Mouse (Mus musculus): ENCODE data around the gene Bmi1. TPM values are rescaled to one million over a fixed set of nuclear protein-coding genes. Genes with fewer than 3 reads are reported as not detected.
A peak's percentile ranks its signal among the peaks of the same experiment; 100 is the strongest.

Gene Bmi1
- polyA plus RNA-seq, 1 experiment: 3.1 TPM

DNA sequence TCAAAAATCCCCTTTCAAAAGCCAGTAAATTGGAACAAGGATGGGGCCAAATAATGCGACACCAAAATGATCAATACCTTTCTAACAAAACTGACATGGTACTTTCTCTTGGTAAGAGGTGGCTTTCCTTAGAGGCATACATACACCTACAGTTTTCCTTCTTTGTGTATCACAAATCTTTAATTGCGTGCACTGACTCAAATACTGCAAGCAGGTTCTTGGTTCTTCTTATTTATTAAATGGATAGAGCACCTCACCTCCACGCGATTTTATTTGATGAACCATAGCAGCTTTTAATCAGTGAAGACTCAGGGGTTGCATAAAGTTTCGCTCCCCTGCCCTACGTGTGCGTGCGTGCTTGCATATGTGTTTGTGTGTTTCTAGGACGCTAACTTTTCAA lies 13.9 kb downstream of the Bmi1 start:
- TF ChIP-seq CTCF (IDR thresholded peaks at IDR 0.05; ENCODE audit: extremely low read depth, insufficient read length, insufficient replicate concordance, low read depth, low read length) (no peak), POLR2A (IDR thresholded peaks at IDR 0.05; ENCODE audit: low read depth, low read length) (no peak)
- Histone ChIP-seq H3K36me3 (ENCODE audit: control insufficient read depth, insufficient read depth, low read length) (no peaks in the 10 kb centered on the region), H3K27me3 (ENCODE audit: control insufficient read depth, insufficient read depth, low read length) (peaks cover 56% of the 10 kb centered on the region), H3K27ac (ENCODE audit: insufficient read depth, low read depth, low read length) (no peak overlapping the region), H3K4me3 (ENCODE audit: low read depth, low read length) (0 out of 2 replicates have a peak overlapping the region, but pooled peaks have one; percentile 62), H3K4me1 (ENCODE audit: control insufficient read depth, insufficient read depth, insufficient read length, low read length) (peaks cover 20% of the 10 kb centered on the region)
- 8% methylated on average over 9 of the region's 9 CpGs for WGBS

DNA sequence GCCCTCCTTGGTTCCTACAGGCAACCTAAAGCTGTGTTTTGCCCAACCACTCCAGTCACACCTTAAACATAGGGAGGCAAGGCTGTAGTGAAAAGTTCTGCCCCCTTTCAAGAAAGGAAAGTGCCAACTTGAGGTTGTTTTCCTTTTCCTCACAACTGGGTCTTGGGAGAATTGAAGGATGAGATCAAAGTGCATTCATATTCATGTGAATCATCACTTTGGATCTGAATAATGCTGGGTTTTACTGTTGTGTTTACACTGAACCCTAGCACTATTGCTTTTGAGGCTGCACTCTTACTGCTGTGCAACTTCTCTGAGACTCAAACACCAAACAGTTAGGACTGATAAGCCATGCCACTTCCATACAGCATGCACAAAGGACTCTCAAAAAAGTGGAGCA lies 15.2 kb downstream of the Bmi1 start:
- TF ChIP-seq POLR2A (IDR thresholded peaks at IDR 0.05; ENCODE audit: low read depth, low read length): no peak
- no peak for TF ChIP-seq CTCF (IDR thresholded peaks at IDR 0.05; ENCODE audit: extremely low read depth, insufficient read length, insufficient replicate concordance, low read depth, low read length)
- Histone ChIP-seq H3K36me3 (ENCODE audit: control insufficient read depth, insufficient read depth, low read length) (no peaks in the 10 kb centered on the region), H3K27me3 (ENCODE audit: control insufficient read depth, insufficient read depth, low read length) (peaks cover 61% of the 10 kb centered on the region)

DNA sequence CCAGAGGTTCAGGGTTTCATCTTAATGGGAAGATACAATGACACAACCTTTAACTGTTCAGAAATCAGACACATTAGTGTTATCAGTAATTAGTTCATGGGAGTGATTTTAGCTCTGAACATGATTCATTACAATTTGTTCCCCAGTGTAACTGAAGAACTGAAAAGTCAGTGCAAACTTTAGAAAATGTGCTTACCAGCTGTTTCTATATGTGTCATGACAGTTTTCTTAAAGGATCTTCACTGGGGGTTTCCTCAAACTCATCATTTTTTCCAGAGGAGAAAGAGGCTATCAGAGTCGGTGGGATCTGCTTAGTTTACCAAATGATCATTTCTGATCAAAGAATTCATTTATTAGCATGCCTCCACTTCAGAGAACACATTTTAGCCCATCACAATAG lies 15.7 kb downstream of the Bmi1 start:
- Histone ChIP-seq H3K27me3 (ENCODE audit: control insufficient read depth, insufficient read depth, low read length) (peaks cover 59% of the 10 kb centered on the region), H3K4me1 (ENCODE audit: control insufficient read depth, insufficient read depth, insufficient read length, low read length) (peaks cover 20% of the 10 kb centered on the region), H3K4me3 (ENCODE audit: low read depth, low read length) (no peak overlapping the region), H3K27ac (ENCODE audit: insufficient read depth, low read depth, low read length) (no peak overlapping the region), H3K36me3 (ENCODE audit: control insufficient read depth, insufficient read depth, low read length) (no peaks in the 10 kb centered on the region)
- 12% methylated on average over 1 of the region's 1 CpGs for WGBS
- TF ChIP-seq POLR2A (IDR thresholded peaks at IDR 0.05; ENCODE audit: low read depth, low read length): no peak
- no peak for TF ChIP-seq CTCF (IDR thresholded peaks at IDR 0.05; ENCODE audit: extremely low read depth, insufficient read length, insufficient replicate concordance, low read depth, low read length)

More for the DNA sequence above, 15.2 kb downstream of the Bmi1 start:
- Histone ChIP-seq H3K4me3 (ENCODE audit: low read depth, low read length) (no peak overlapping the region), H3K4me1 (ENCODE audit: control insufficient read depth, insufficient read depth, insufficient read length, low read length) (peaks cover 20% of the 10 kb centered on the region), H3K27ac (ENCODE audit: insufficient read depth, low read depth, low read length) (no peak overlapping the region)

DNA sequence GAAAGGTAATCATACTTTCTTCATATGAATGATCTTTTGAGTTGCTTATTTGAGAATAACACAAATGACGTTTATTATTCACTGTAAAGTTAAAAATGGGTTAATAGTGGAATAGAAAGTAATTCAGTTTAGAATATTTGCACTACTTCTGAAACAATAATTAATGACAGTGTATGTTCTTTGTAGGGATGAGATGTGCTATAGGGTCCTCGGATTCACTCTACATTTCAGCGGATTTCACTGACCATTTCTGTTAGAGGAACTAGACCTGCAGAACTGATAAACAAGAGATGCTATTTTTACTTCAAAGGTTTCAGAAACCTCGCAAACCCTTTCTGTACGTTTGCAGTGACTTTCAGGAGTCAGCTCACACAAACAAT lies 16.7 kb downstream of the Bmi1 start:
- no peak overlapping the region for H3K4me3 ChIP-seq (ENCODE audit: low read depth, low read length)
- no peak overlapping the region for H3K27ac ChIP-seq (ENCODE audit: insufficient read depth, low read depth, low read length)

DNA sequence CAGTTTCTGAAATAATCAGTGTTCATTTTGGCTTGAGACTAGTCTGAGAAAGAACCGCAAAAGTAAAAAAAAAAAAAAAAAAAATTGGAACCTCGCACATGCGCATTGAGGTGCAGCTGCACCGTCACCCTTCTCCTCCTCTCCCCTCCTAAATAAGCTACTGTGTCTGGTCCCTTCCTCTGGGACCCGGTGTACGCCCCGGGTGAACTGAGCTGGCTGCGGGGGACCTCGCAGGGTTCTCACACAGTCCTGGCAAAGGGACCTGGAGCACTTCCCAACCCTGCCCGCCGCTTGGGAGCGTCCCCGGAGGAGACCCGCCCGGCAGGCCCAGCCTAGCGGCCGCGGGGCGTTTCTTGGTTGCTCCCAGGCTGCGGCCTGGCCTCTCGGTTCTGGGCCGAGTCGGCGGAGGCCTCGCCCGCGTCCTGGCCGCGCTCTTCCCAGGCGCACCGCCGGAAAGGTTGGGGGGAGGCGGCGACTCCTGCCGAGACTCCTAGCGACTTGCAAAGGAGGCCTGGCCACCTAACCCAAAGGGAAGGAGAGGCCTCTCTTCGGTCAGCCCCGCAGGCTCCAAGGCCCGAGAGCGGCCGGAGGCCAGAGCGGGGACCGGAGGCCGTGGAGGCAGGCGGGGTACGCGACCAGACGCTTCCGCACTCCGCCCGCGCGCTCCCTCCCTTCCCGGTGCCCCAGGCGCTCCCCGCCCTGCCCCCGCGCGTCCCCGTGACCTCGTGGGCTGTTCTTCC lies 17.2 kb downstream of the Bmi1 start, which contains the start of gene Spag6:
TSS of gene Spag6 (plus strand) at position 162 of the 740 bp plus-strand sequence.
- WGBS: under 1% methylated on average over 61 of the region's 61 CpGs
- Histone ChIP-seq H3K27ac (ENCODE audit: insufficient read depth, low read depth, low read length) (peak within 1 kb of the TSS; percentile 80), H3K27me3 (ENCODE audit: control insufficient read depth, insufficient read depth, low read length) (peaks cover 60% of the 10 kb centered on the region)

More for the DNA sequence above, 16.7 kb downstream of the Bmi1 start:
- Histone ChIP-seq H3K36me3 (ENCODE audit: control insufficient read depth, insufficient read depth, low read length) (no peaks in the 10 kb centered on the region), H3K4me1 (ENCODE audit: control insufficient read depth, insufficient read depth, insufficient read length, low read length) (peaks cover 22% of the 10 kb centered on the region), H3K27me3 (ENCODE audit: control insufficient read depth, insufficient read depth, low read length) (peaks cover 60% of the 10 kb centered on the region)
- 2% methylated on average over 5 of the region's 5 CpGs for WGBS
- TF ChIP-seq CTCF (IDR thresholded peaks at IDR 0.05; ENCODE audit: extremely low read depth, insufficient read length, insufficient replicate concordance, low read depth, low read length): no peak
- TF ChIP-seq POLR2A (IDR thresholded peaks at IDR 0.05; ENCODE audit: low read depth, low read length): no peak

DNA sequence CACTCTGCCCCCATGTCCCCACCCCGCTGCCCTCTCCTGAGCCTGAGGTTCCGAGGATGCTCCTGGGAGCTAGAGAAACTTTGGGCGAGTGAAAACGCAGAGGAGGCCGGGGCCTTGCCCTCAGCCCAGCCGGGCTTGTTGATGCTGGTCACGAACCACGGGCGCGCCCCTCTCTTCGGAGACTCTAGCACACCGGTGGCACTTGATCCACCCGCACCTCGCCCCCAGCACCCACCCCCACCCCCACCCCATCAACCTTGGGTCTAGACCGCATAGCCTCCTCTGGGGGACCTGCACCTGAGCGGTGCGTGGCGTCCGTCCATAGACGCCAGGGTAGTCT lies 17.8 kb downstream of the Bmi1 start:
- H3K27ac ChIP-seq (ENCODE audit: insufficient read depth, low read depth, low read length): no peak overlapping the region
- WGBS: 2% methylated on average over 20 of the region's 20 CpGs
- TF ChIP-seq POLR2A (IDR thresholded peaks at IDR 0.05; ENCODE audit: low read depth, low read length) (no peak), CTCF (IDR thresholded peaks at IDR 0.05; ENCODE audit: extremely low read depth, insufficient read length, insufficient replicate concordance, low read depth, low read length) (no peak)
- no peaks in the 10 kb centered on the region for H3K36me3 ChIP-seq (ENCODE audit: control insufficient read depth, insufficient read depth, low read length)
- H3K27me3 ChIP-seq (ENCODE audit: control insufficient read depth, insufficient read depth, low read length): peaks cover 60% of the 10 kb centered on the region
- H3K4me3 ChIP-seq (ENCODE audit: low read depth, low read length): peak overlapping the region; percentile 90
- peaks cover 17% of the 10 kb centered on the region for H3K4me1 ChIP-seq (ENCODE audit: control insufficient read depth, insufficient read depth, insufficient read length, low read length)

More for the DNA sequence above, 17.2 kb downstream of the Bmi1 start, which contains the start of gene Spag6:
- Histone ChIP-seq H3K36me3 (ENCODE audit: control insufficient read depth, insufficient read depth, low read length) (no peaks in the 10 kb centered on the region), H3K4me1 (ENCODE audit: control insufficient read depth, insufficient read depth, insufficient read length, low read length) (peaks cover 21% of the 10 kb centered on the region), H3K4me3 (ENCODE audit: low read depth, low read length) (peak within 1 kb of the TSS; percentile 90)
- TF ChIP-seq CTCF (IDR thresholded peaks at IDR 0.05; ENCODE audit: extremely low read depth, insufficient read length, insufficient replicate concordance, low read depth, low read length) (no peak), POLR2A (IDR thresholded peaks at IDR 0.05; ENCODE audit: low read depth, low read length) (no peak; the same call in 1 of the 2 replicates)

GRCm38 (mm10) chr2:18695163-18695562 lies 18.3 kb downstream of the Bmi1 start:
- 15% methylated on average over 8 of the region's 8 CpGs for WGBS
- H3K36me3 ChIP-seq (ENCODE audit: control insufficient read depth, insufficient read depth, low read length): no peaks in the 10 kb centered on the region
- H3K4me3 ChIP-seq (ENCODE audit: low read depth, low read length): no peak overlapping the region
- peaks cover 60% of the 10 kb centered on the region for H3K27me3 ChIP-seq (ENCODE audit: control insufficient read depth, insufficient read depth, low read length)
- no peak overlapping the region for H3K27ac ChIP-seq (ENCODE audit: insufficient read depth, low read depth, low read length)
- TF ChIP-seq CTCF (IDR thresholded peaks at IDR 0.05; ENCODE audit: extremely low read depth, insufficient read length, insufficient replicate concordance, low read depth, low read length): no peak
- no peak for TF ChIP-seq POLR2A (IDR thresholded peaks at IDR 0.05; ENCODE audit: low read depth, low read length)
- peaks cover 12% of the 10 kb centered on the region for H3K4me1 ChIP-seq (ENCODE audit: control insufficient read depth, insufficient read depth, insufficient read length, low read length)

Data from small intestine, adult 2 months (tissue).